Mouse (Mus musculus) common myeloid progenitor, adult 5-6 weeks (primary cell): ENCODE results near the gene Ssc5d. TPM values are rescaled to one million over a fixed set of nuclear protein-coding genes. Genes with fewer than 3 reads are reported as not detected.
A peak's percentile ranks its signal among the peaks of the same experiment; 100 is the strongest.
"Not testable (repeated sequence)": the region's sequence is repeated elsewhere in the genome, so short reads cannot be mapped to it uniquely, and the experiment has no call there.

Source experiments
- ATAC-seq: replicated peaks from 2 replicates; pipeline ENCODE4 v1.8.0; 2016; ENCODE audit warnings: low read depth, mild to moderate bottlenecking, moderate TSS enrichment, inconsistent platforms; ENCODE audit not compliant: poor library complexity, severe bottlenecking
- total RNA-seq: library from RNA; stranded (forward); fragments of 200-1000, 187-1606 nt; gene quantifications from 2 replicates; pipeline ENCODE4 v1.2.3, GENCODE M21; 2017

The Ssc5d gene
- total RNA-seq = not detected in 2 replicates

GRCm38 (mm10) chr7:4925441-4926381 is at the start of gene Ssc5d:
Gene Ssc5d, plus strand, starts transcription at chr7:4925785.
- no peak for ATAC-seq

- ATAC-seq = peak; percentile 99
Observed at GRCm38 (mm10) chr7:4876753-4877221, 48.8 kb upstream of the Ssc5d start, which contains the start of gene Isoc2a. Gene Isoc2a, plus strand, starts transcription at chr7:4877153.

GRCm38 (mm10) chr7:4877226-4877625 is 48.4 kb upstream of the Ssc5d start:
- peak; percentile 30 for ATAC-seq

- ATAC-seq = no peak
Observed at GRCm38 (mm10) chr7:4878186-4878585, 47.4 kb upstream of the Ssc5d start.

- ATAC-seq = not testable (repeated sequence)
Observed at GRCm38 (mm10) chr7:4879036-4879435, 46.5 kb upstream of the Ssc5d start.

- no peak for ATAC-seq
Observed at GRCm38 (mm10) chr7:4886680-4887079, 38.9 kb upstream of the Ssc5d start.

DNA sequence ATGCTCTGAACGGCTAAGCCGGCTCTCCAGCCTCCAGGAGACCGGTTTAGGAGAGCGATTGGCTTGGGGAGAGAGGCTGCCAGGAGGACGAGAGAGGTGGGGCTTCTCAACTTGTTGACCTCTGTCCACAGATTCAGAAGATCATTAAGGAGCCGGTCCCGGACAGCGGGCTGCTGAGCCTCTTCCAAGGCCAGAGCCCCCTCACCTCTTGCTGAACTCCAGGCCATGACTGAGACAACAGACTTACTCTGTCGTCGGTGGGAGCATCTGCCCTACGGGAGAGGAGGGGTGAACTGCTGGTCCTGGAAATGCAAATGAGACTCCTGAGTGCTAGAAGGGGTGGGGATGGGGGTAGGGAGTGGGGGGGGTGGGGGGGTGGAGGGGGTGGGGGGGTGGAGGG is 30.4 kb upstream of the Ssc5d start:
- ATAC-seq = no peak

DNA sequence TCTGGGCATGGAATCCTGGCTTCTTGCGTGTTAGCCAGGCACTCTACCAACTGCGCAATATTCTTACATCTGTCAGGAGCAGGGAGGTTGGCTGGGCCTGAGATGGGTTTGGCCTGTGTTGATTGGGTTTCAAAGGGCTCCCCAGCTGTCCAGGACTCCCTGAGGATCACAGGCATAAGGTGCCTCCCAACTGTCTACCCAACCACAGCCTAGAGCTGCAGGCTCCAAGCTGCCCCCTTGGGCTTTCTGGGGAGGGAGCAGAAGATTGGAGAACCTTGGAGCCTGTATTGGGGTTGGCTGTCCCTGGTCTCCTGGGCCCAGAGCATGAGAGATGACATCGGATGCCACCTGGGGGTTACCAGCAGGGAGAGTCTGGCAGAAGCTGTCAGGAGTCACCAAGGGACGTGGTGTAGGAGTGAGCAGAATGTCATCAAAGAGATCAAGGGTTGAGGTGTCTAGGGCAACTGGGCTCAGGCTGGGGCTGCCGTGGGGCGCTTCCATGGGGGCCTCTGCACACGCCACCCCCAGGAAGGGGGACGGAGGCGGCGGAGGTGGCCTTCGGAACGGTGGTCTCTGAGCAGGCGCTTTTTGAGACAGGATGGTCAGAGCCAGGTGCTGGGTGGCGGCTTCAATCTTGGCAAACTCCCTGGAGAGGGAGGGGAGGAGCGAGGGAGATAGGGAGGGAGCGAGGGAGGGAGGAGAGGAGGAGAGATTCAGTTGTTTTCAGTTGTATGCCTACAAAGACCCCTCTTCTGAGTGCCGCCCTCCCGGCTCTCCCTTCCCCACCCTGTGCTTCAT is 26.5 kb upstream of the Ssc5d start:
- no peak; the same call in 1 of the 2 replicates for ATAC-seq

DNA sequence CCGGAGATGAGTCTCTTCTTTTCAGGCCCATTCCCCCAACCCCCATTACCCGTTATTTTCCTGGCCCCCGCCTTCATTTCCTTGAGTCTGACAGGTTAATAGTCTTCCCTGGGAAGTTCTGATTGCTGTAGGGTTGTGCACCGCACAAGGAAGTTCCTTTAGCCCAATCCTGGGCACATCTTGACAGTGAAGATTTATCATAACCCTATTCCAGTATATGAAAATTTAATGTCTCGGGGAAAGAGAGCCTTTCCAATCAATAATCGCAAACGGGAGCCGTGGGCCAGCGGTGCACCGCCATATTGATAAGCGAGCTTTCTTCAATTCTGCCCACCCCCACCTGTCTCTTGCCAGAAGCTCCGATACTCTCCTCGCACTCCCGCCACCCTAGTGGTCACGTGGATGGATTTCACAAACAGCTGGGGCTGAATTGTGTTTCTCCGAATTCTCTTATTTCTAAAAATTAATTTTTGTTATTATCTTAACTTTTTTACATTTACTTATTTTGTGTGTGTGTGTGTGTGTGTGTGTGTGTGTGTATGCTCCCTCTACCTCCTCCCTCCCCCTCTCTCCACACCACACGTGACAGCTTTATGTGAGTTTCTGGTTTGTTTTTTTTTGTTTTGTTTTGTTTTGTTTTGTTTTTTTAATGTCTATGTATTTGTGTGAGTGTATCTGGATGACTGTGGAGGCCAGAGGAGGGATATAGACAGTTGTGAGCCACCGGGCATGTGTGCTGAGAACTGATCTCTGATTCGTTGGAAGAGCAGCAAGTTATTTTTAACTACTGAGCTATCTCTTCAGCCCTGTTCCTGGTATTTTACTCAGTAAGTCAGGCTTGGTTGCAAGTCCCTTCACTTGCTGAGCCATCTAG is 25.7 kb upstream of the Ssc5d start:
- peak; percentile 61 for ATAC-seq

DNA sequence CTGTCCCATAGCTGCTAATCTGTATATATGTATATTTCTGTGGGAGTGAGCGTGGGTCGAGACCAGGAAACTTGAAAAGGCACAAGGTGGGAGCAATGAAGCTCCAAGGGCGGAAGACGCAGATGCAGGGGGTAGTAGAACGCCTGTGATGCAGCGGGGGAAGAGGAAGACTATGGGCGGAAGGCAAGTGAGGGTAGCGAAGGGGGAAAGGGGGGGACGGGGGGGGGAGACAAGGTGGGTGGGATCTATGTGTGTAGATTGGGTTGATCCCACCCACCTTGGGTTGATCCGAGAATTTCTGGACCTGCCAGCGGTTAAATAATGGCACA is 25.1 kb upstream of the Ssc5d start:
- ATAC-seq = no peak

- peak; percentile 55 for ATAC-seq
Observed at GRCm38 (mm10) chr7:4901171-4901570, 24.4 kb upstream of the Ssc5d start.

- ATAC-seq = no peak
Observed at GRCm38 (mm10) chr7:4902404-4902803, 23.2 kb upstream of the Ssc5d start.

DNA sequence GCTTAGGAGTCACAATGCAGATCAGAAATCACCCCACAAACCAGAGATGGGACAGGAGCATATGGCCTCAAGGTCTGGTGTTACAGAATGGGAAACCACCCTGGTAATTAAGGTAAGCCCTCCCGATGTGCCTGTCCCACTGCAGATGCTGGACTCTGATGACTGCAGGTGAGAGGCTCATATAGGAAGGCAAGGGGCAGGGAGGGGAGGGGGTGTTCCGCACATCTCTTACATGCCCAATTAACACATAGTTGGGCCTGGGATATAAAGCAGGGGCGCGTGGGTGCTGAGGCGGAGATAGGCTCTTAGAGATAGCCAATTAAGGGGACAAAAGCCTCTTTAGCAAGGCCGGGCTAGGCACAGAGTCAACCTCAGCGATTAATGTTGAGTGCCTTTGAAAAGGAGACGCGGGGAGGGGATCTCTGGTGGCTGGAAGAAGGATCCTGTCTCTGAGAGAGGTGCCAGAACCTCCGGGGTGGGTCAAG is 19.1 kb upstream of the Ssc5d start, which contains the start of gene Gm36210:
Gene Gm36210, minus strand, starts transcription at position 51 of the 485 bp plus-strand sequence.
- ATAC-seq = no peak

GRCm38 (mm10) chr7:4911561-4911960 is 14.0 kb upstream of the Ssc5d start:
- ATAC-seq = no peak

GRCm38 (mm10) chr7:4912248-4912647 is 13.3 kb upstream of the Ssc5d start:
- ATAC-seq = no peak

GRCm38 (mm10) chr7:4915007-4915665 is 10.4 kb upstream of the Ssc5d start, which contains the start of gene Zfp628:
Gene Zfp628, plus strand, starts transcription at chr7:4915217.
- peak; percentile 86 for ATAC-seq

DNA sequence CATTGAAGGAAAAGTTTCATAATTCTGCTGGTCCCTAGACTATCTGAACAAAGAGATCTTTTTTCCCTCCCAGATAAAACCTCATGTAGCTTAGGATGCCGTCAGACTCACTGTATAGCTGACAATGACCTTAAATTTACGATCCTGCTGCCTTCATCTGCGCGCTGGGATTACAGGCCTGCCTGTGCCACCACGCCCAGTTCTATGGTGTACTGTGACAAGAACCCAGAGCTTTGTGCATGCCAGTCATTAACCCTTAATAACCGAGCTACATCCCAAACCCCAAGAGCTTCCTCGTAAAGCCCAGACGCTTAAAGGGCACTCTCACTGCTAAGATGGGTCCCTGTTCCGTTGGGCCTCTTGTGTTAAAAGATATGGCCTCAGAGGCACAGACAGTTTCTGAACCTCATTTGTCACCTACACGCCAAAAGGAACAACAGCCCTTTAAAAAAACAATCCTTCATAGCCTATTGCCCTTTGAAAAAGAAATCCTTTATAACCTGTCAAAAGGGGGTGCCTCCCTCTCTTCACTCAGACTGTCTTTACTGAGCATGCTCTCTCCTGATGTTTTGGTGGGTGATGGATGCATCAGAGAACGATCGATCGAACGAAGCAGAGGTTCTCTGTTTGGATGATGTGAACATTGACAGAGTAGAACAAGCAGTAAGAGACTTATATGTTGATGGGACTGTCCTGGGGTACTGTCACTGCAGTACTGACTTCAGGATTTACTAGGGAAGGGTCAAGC is 9.7 kb upstream of the Ssc5d start:
- peak; percentile 52 for ATAC-seq

DNA sequence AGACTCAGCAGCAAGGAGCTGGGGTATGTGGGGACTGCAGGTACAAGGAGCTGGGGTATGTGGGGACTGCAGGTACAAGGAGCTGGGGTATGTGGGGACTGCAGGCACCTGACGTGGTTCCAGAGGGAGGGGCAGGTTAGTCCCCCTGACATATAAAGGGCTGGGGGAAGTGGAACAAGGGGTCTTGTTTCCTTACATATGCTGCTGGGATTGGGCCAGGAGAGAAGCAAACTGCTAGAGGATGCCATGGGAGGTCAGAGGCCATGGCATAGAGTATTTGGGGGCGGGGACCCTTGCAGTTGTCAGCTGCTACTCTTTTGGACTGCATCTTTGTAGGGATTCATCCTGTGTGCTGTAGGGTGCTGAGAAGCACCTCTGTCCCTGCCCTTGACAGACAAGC is 8.1 kb upstream of the Ssc5d start:
- no peak for ATAC-seq
